Mouse (Mus musculus): ENCODE data around the gene Hsd3b4. TPM values are rescaled to one million over a fixed set of nuclear protein-coding genes. Genes with fewer than 3 reads are reported as not detected.
"Not testable (repeated sequence)": the region's sequence is repeated elsewhere in the genome, so short reads cannot be mapped to it uniquely, and the experiment has no call there.

Hsd3b4 gene
- not detected in 2 replicates for polyA plus RNA-seq (2014; fragmentation: Nextera tagmentation; extraction: Ambion mirVana)

- DNase-seq (ENCODE audit: low spot score); H3K9ac ChIP-seq (ENCODE audit: low read length); H3K36me3 ChIP-seq (ENCODE audit: control insufficient read depth, insufficient read depth, low read length); H3K4me1 ChIP-seq (replicated peaks; ENCODE audit: control insufficient read depth, insufficient read depth, low read length); H3K9me3 ChIP-seq (ENCODE audit: control insufficient read depth, low read length); H3K4me2 ChIP-seq (ENCODE audit: low read depth, low read length, severe bottlenecking); H3K27me3 ChIP-seq (ENCODE audit: control insufficient read depth, insufficient read depth, low read length); ATAC-seq (replicated peaks; ENCODE audit: low FRiP score); H3K4me3 ChIP-seq (ENCODE audit: low read depth, low read length); H3K27ac ChIP-seq (ENCODE audit: low read depth, low read length): not testable (repeated sequence)
- WGBS = no CpG with 5 or more reads among the region's 1 CpGs
Measured at GRCm38 (mm10) chr3:98510414-98510813, at the start of gene Hsd3b4. TSS of gene Hsd3b4 (minus strand) at chr3:98510514.

- not testable (repeated sequence) for H3K4me2 ChIP-seq (ENCODE audit: low read depth, low read length, severe bottlenecking); DNase-seq (ENCODE audit: low spot score); H3K4me3 ChIP-seq (ENCODE audit: low read depth, low read length); H3K9me3 ChIP-seq (ENCODE audit: control insufficient read depth, low read length); H3K36me3 ChIP-seq (ENCODE audit: control insufficient read depth, insufficient read depth, low read length); H3K27ac ChIP-seq (ENCODE audit: low read depth, low read length); H3K4me1 ChIP-seq (replicated peaks; ENCODE audit: control insufficient read depth, insufficient read depth, low read length); H3K9ac ChIP-seq (ENCODE audit: low read length); H3K27me3 ChIP-seq (ENCODE audit: control insufficient read depth, insufficient read depth, low read length); ATAC-seq (replicated peaks; ENCODE audit: low FRiP score)
- no CpG with 5 or more reads among the region's 1 CpGs for WGBS
Measured at GRCm38 (mm10) chr3:98550832-98551231, 40.5 kb upstream of the Hsd3b4 start.

GRCm38 (mm10) chr3:98550215-98550614, 39.9 kb upstream of the Hsd3b4 start:
- not testable (repeated sequence) for H3K4me3 ChIP-seq (ENCODE audit: low read depth, low read length); H3K27ac ChIP-seq (ENCODE audit: low read depth, low read length); ATAC-seq (replicated peaks; ENCODE audit: low FRiP score); H3K36me3 ChIP-seq (ENCODE audit: control insufficient read depth, insufficient read depth, low read length); H3K9ac ChIP-seq (ENCODE audit: low read length); DNase-seq (ENCODE audit: low spot score); H3K4me2 ChIP-seq (ENCODE audit: low read depth, low read length, severe bottlenecking); H3K27me3 ChIP-seq (ENCODE audit: control insufficient read depth, insufficient read depth, low read length); H3K4me1 ChIP-seq (replicated peaks; ENCODE audit: control insufficient read depth, insufficient read depth, low read length); H3K9me3 ChIP-seq (ENCODE audit: control insufficient read depth, low read length)
- no CpG with 5 or more reads among the region's 2 CpGs for WGBS

GRCm38 (mm10) chr3:98548495-98548894, 38.2 kb upstream of the Hsd3b4 start:
- not testable (repeated sequence) for DNase-seq (ENCODE audit: low spot score); H3K4me2 ChIP-seq (ENCODE audit: low read depth, low read length, severe bottlenecking); H3K4me1 ChIP-seq (replicated peaks; ENCODE audit: control insufficient read depth, insufficient read depth, low read length); H3K27ac ChIP-seq (ENCODE audit: low read depth, low read length); H3K36me3 ChIP-seq (ENCODE audit: control insufficient read depth, insufficient read depth, low read length); H3K9me3 ChIP-seq (ENCODE audit: control insufficient read depth, low read length); H3K9ac ChIP-seq (ENCODE audit: low read length); ATAC-seq (replicated peaks; ENCODE audit: low FRiP score); H3K4me3 ChIP-seq (ENCODE audit: low read depth, low read length); H3K27me3 ChIP-seq (ENCODE audit: control insufficient read depth, insufficient read depth, low read length)
- 80% methylated on average over 1 of the region's 1 CpGs for WGBS

- not testable (repeated sequence) for H3K27me3 ChIP-seq (ENCODE audit: control insufficient read depth, insufficient read depth, low read length)
Measured at GRCm38 (mm10) chr3:98547641-98548040, 37.3 kb upstream of the Hsd3b4 start.

GRCm38 (mm10) chr3:98524978-98525377, 14.7 kb upstream of the Hsd3b4 start:
- not testable (repeated sequence) for H3K27ac ChIP-seq (ENCODE audit: low read depth, low read length); H3K4me1 ChIP-seq (replicated peaks; ENCODE audit: control insufficient read depth, insufficient read depth, low read length); H3K9me3 ChIP-seq (ENCODE audit: control insufficient read depth, low read length); DNase-seq (ENCODE audit: low spot score); H3K27me3 ChIP-seq (ENCODE audit: control insufficient read depth, insufficient read depth, low read length); ATAC-seq (replicated peaks; ENCODE audit: low FRiP score); H3K36me3 ChIP-seq (ENCODE audit: control insufficient read depth, insufficient read depth, low read length); H3K9ac ChIP-seq (ENCODE audit: low read length); H3K4me2 ChIP-seq (ENCODE audit: low read depth, low read length, severe bottlenecking); H3K4me3 ChIP-seq (ENCODE audit: low read depth, low read length)

More at GRCm38 (mm10) chr3:98547641-98548040, 37.3 kb upstream of the Hsd3b4 start:
- H3K27ac ChIP-seq (ENCODE audit: low read depth, low read length); H3K4me3 ChIP-seq (ENCODE audit: low read depth, low read length); H3K9me3 ChIP-seq (ENCODE audit: control insufficient read depth, low read length); H3K9ac ChIP-seq (ENCODE audit: low read length); H3K4me1 ChIP-seq (replicated peaks; ENCODE audit: control insufficient read depth, insufficient read depth, low read length); ATAC-seq (replicated peaks; ENCODE audit: low FRiP score); H3K4me2 ChIP-seq (ENCODE audit: low read depth, low read length, severe bottlenecking); H3K36me3 ChIP-seq (ENCODE audit: control insufficient read depth, insufficient read depth, low read length); DNase-seq (ENCODE audit: low spot score): not testable (repeated sequence)

- not testable (repeated sequence) for H3K27ac ChIP-seq (ENCODE audit: low read depth, low read length); H3K9ac ChIP-seq (ENCODE audit: low read length); H3K9me3 ChIP-seq (ENCODE audit: control insufficient read depth, low read length); H3K4me2 ChIP-seq (ENCODE audit: low read depth, low read length, severe bottlenecking); H3K4me3 ChIP-seq (ENCODE audit: low read depth, low read length); H3K27me3 ChIP-seq (ENCODE audit: control insufficient read depth, insufficient read depth, low read length); H3K4me1 ChIP-seq (replicated peaks; ENCODE audit: control insufficient read depth, insufficient read depth, low read length); ATAC-seq (replicated peaks; ENCODE audit: low FRiP score); H3K36me3 ChIP-seq (ENCODE audit: control insufficient read depth, insufficient read depth, low read length); DNase-seq (ENCODE audit: low spot score)
- no CpG with 5 or more reads among the region's 1 CpGs for WGBS
Measured at GRCm38 (mm10) chr3:98524552-98524951, 14.2 kb upstream of the Hsd3b4 start.

GRCm38 (mm10) chr3:98522779-98523178, 12.5 kb upstream of the Hsd3b4 start:
- 90% methylated on average over 1 of the region's 2 CpGs for WGBS
- not testable (repeated sequence) for H3K9me3 ChIP-seq (ENCODE audit: control insufficient read depth, low read length); H3K4me3 ChIP-seq (ENCODE audit: low read depth, low read length); H3K27ac ChIP-seq (ENCODE audit: low read depth, low read length); H3K9ac ChIP-seq (ENCODE audit: low read length); H3K4me2 ChIP-seq (ENCODE audit: low read depth, low read length, severe bottlenecking); H3K36me3 ChIP-seq (ENCODE audit: control insufficient read depth, insufficient read depth, low read length); H3K4me1 ChIP-seq (replicated peaks; ENCODE audit: control insufficient read depth, insufficient read depth, low read length); DNase-seq (ENCODE audit: low spot score); H3K27me3 ChIP-seq (ENCODE audit: control insufficient read depth, insufficient read depth, low read length); ATAC-seq (replicated peaks; ENCODE audit: low FRiP score)

- not testable (repeated sequence) for H3K9me3 ChIP-seq (ENCODE audit: control insufficient read depth, low read length); H3K27ac ChIP-seq (ENCODE audit: low read depth, low read length); H3K4me2 ChIP-seq (ENCODE audit: low read depth, low read length, severe bottlenecking); H3K9ac ChIP-seq (ENCODE audit: low read length); ATAC-seq (replicated peaks; ENCODE audit: low FRiP score); H3K4me1 ChIP-seq (replicated peaks; ENCODE audit: control insufficient read depth, insufficient read depth, low read length); H3K36me3 ChIP-seq (ENCODE audit: control insufficient read depth, insufficient read depth, low read length); H3K27me3 ChIP-seq (ENCODE audit: control insufficient read depth, insufficient read depth, low read length); H3K4me3 ChIP-seq (ENCODE audit: low read depth, low read length); DNase-seq (ENCODE audit: low spot score)
- WGBS = no CpG with 5 or more reads among the region's 5 CpGs
Measured at GRCm38 (mm10) chr3:98507229-98507628, 3.1 kb downstream of the Hsd3b4 start.
